Mouse (Mus musculus) liver, embryonic 14.5 days (tissue): ENCODE data around the gene Lcp1. TPM values are rescaled to one million over a fixed set of nuclear protein-coding genes. Genes with fewer than 3 reads are reported as not detected.

ENCODE experiments used
- ATAC-seq: fragments of 200-750 bp; cut with Nextera tagmentation; 2 replicates; pipeline ENCODE4 v1.8.0; 2017; ENCODE audit warnings: moderate number of reproducible peaks, mild to moderate bottlenecking, moderate library complexity; ENCODE audit not compliant: insufficient read depth
- DNase-seq, 3 experiments: peaks; one replicate each; pipeline ENCODE4 v3.0.0-alpha.2; 2012 to 2013; ENCODE audit warnings: low read depth in 3 of 3, low spot score in 3 of 3
- H3K27ac ChIP-seq: fragments of 300-500 bp; sonication (generic); 2 replicates; pipeline ENCODE4 v1.5.1; 2014; ENCODE audit warnings: moderate library complexity, mild to moderate bottlenecking, control low read depth, inconsistent platforms
- H3K27me3 ChIP-seq: fragments of 300-500 bp; sonication (generic); 2 replicates; pipeline ENCODE4 v1.6.1; 2014; ENCODE audit warnings: mild to moderate bottlenecking, low read length, moderate library complexity; ENCODE audit not compliant: control insufficient read depth, insufficient read depth
- H3K36me3 ChIP-seq: fragments of 300-500 bp; sonication (generic); replicated peaks from 2 replicates; pipeline ENCODE4 v1.6.1; 2014; ENCODE audit warnings: low read depth; ENCODE audit not compliant: control insufficient read depth, insufficient read depth
- H3K4me1 ChIP-seq, 2 experiments: fragments of 200-500 bp in 1 of 2; fragments of 300-500 bp in 1 of 2; sonication (generic) in 1 of 2; replicated peaks; 2 replicates each; pipeline ENCODE4 v1.6.1; 2012 to 2014; ENCODE audit warnings: antibody characterized with exemption in 1 of 2, inconsistent platforms in 1 of 2, low read length in 1 of 2; ENCODE audit not compliant: control insufficient read depth in 2 of 2, insufficient read depth in 2 of 2
- H3K4me2 ChIP-seq: fragments of 300-500 bp; sonication (generic); 2 replicates; pipeline ENCODE4 v1.6.1; 2014; ENCODE audit warnings: low read depth, mild to moderate bottlenecking, control low read depth, moderate library complexity
- H3K4me3 ChIP-seq, 2 experiments: fragments of 200-500 bp in 1 of 2; fragments of 300-500 bp in 1 of 2; sonication (generic) in 1 of 2; 2 replicates each; pipeline ENCODE4 v1.5.1; 2012 to 2014; ENCODE audit warnings: low read depth in 2 of 2, low read length in 2 of 2, mild to moderate bottlenecking in 2 of 2, control low read depth in 1 of 2, inconsistent platforms in 1 of 2, moderate library complexity in 1 of 2; ENCODE audit not compliant: insufficient read depth in 1 of 2
- H3K9ac ChIP-seq: fragments of 300-500 bp; sonication (generic); replicated peaks from 2 replicates; pipeline ENCODE4 v1.6.1; 2014; ENCODE audit warnings: mild to moderate bottlenecking, control low read depth, moderate library complexity
- H3K9me3 ChIP-seq: fragments of 300-500 bp; sonication (generic); 2 replicates; pipeline ENCODE4 v1.6.1; 2016; ENCODE audit warnings: low read length, mixed read lengths; ENCODE audit not compliant: control insufficient read depth
- CTCF ChIP-seq: IDR thresholded peaks from 2 replicates; pipeline ENCODE4 v1.5.1; 2016; ENCODE audit warnings: antibody characterized with exemption, low read depth, control low read depth
- EP300 ChIP-seq: IDR thresholded peaks from 2 replicates; pipeline ENCODE4 v1.6.1; 2016; ENCODE audit warnings: antibody characterized with exemption, low read depth
- WGBS: fragments of 180-500 bp; shearing (Covaris S2); extraction: QIAGEN DNeasy Blood & Tissue Kit; methylation state at CpG from one replicate; pipeline ENCODE4 v1.1.7; 2014; ENCODE audit not compliant: insufficient replicate concordance; 5-methylcytosine and 5-hydroxymethylcytosine counted together
- microRNA-seq: library from miRNA; unstranded; fragments of <30 nt; microRNA quantifications from one replicate; pipeline ENCODE4, GENCODE M21; 2016
- polyA plus RNA-seq, 2 experiments: library from polyadenylated mRNA; depleted of rRNA in 1 of 2; stranded (reverse) in 1 of 2; unstranded in 1 of 2; fragments of >200 nt; fragmentation: Nextera tagmentation in 1 of 2; extraction: Ambion mirVana in 1 of 2; gene quantifications; 2 replicates each; pipeline versions ENCODE4 v1.2.1 to v1.2.3; 2012 to 2014

Lcp1 gene
- polyA plus RNA-seq, 2 experiments, result 10.4 to 35.8 TPM

DNA sequence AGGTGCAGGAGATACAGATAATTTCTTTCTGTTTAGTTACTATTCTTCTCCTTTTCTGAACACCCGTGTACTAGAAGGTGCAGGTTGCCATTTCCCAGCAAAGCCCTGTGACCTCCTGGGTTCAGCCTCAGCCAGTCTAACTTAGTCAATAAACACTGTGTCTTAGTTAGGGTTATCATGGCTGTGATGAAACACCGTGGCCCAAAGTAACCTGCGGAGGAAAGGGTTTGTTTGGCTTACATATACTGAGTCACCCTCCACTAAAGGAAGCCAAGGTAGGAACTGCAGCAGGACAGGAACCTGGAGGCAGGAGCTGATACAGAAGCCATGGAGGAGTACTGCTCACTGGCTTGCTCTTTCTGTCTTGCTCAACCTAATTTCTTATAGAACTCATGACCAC lies 119.5 kb downstream of the Lcp1 start:
- H3K4me3 ChIP-seq, result no peak overlapping the region
- ATAC-seq (no peak), DNase-seq (no peak)
- no peaks in the 10 kb centered on the region for H3K9me3 ChIP-seq
- TF ChIP-seq CTCF, result no peak
- TF ChIP-seq EP300, result no peak
- no peaks in the 10 kb centered on the region for H3K36me3 ChIP-seq
- H3K4me1 ChIP-seq, result no peaks in the 10 kb centered on the region; a peak in 1 of 4 replicates
- no peak overlapping the region for H3K27ac ChIP-seq
- H3K27me3 ChIP-seq, result no peaks in the 10 kb centered on the region
- WGBS, result 66% methylated on average over 3 of the region's 3 CpGs
- H3K4me2 ChIP-seq, result no peak overlapping the region
- no peak overlapping the region for H3K9ac ChIP-seq

DNA sequence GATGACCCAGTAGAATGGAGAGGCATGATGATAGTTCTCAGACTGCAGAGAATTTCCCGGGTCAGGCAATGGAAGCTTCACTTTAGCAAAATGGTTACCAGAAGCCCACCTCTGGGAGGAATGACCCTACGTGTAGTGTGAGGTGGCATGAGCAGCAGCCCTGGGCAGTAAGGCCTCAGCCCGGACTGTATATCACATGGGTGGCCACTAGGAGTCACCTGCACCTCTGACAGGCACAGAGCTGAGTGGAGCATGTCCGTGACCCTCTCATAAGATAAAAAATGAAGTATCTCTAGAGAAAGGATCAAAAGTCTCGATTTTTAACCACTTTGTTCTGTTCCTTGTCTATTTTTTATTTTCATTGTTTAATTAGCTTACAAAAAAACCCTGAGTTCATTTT lies 125.6 kb downstream of the Lcp1 start:
- TF ChIP-seq CTCF, result peak; percentile 64
- no peak for TF ChIP-seq EP300
- ATAC-seq (no peak), DNase-seq (no peak)
- Histone ChIP-seq H3K4me2 (no peak overlapping the region), H3K9me3 (no peaks in the 10 kb centered on the region), H3K4me3 (no peak overlapping the region), H3K36me3 (no peaks in the 10 kb centered on the region), H3K9ac (no peak overlapping the region), H3K4me1 (no peaks in the 10 kb centered on the region), H3K27me3 (no peaks in the 10 kb centered on the region), H3K27ac (no peak overlapping the region)
- WGBS, result 30% methylated on average over 5 of the region's 5 CpGs

DNA sequence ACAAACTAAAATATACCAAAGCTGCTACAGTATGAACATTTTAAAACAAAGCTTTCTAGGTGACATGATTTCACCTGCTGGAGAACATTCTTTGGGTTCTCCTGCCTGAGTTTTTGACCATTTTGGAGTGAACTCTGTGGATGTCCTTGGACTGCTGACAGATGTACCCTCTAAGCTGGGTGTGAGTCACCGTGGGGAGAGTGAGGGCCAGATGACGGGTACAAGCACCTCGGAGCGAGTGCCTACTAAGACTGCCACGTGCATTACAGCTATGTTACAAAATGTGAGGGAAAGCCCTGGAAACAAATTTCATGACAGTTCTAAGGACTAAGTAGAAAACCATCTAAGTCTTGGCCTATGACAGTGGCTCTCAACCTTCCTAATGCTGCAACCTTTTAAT lies 138.6 kb downstream of the Lcp1 start:
- H3K4me1 ChIP-seq, result no peaks in the 10 kb centered on the region
- DNase-seq (no peak), ATAC-seq (no peak)
- H3K9ac ChIP-seq, result no peak overlapping the region
- no peak overlapping the region for H3K4me2 ChIP-seq
- no peaks in the 10 kb centered on the region for H3K9me3 ChIP-seq
- no peaks in the 10 kb centered on the region for H3K27me3 ChIP-seq
- H3K27ac ChIP-seq, result no peak overlapping the region
- H3K4me3 ChIP-seq, result no peak overlapping the region
- H3K36me3 ChIP-seq, result no peaks in the 10 kb centered on the region
- TF ChIP-seq CTCF, result no peak
- no peak for TF ChIP-seq EP300
- whole genome bisulfite sequencing, result 81% methylated on average over 5 of the region's 5 CpGs

DNA sequence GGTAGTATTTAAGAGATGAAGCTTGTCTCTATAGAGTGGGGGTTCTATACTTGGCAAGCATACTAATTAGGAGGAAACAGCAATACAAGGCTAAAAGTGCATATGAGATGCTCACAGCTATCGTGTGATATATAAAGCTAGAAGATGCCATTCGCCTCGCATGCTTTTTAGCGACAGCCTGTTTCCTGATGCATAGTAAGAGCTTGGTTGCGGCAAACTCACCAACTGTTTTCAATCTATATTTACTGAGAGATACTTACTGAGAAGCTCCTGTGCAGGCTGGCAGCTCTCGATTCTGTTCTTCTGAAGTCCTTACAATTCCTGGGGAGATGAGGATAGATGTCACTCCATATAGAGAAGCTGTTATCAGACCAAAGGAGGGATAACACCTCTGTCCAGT lies 148.8 kb downstream of the Lcp1 start:
- Histone ChIP-seq H3K4me1 (peaks cover 0 to 2% of the 10 kb centered on the region in 2 experiments; a peak in 1 of 4 replicates), H3K4me2 (no peak overlapping the region), H3K9ac (no peak overlapping the region), H3K9me3 (no peaks in the 10 kb centered on the region), H3K27me3 (no peaks in the 10 kb centered on the region), H3K4me3 (no peak overlapping the region), H3K36me3 (no peaks in the 10 kb centered on the region), H3K27ac (no peak overlapping the region)
- no peak for TF ChIP-seq CTCF
- TF ChIP-seq EP300, result no peak
- DNase-seq, result no peak
- 70% methylated on average over 6 of the region's 6 CpGs for WGBS
- ATAC-seq, result no peak

DNA sequence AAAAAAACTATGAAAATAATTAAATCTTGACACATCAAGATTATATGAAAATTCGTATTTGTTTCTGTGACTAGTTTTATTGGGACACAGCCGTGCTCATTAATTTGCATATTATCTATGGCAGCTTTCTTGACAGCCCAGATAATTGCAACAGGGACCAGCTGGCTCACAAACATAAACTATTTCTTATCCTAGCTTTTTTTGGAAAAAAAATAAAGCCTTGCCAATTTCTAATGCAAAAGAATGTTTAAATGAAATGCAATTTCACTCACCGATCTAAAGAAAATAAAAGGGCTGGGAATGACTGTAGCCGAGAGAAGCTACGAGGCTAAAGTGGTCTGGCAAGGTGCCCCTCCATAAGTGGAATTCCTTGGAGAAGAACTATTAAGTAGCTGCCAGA lies 149.5 kb downstream of the Lcp1 start:
- TF ChIP-seq EP300, result no peak
- H3K27ac ChIP-seq, result no peak overlapping the region
- no peaks in the 10 kb centered on the region for H3K9me3 ChIP-seq
- no peaks in the 10 kb centered on the region for H3K27me3 ChIP-seq
- no peak overlapping the region for H3K4me2 ChIP-seq
- no peaks in the 10 kb centered on the region for H3K36me3 ChIP-seq
- no peak overlapping the region for H3K9ac ChIP-seq
- 61% methylated on average over 5 of the region's 5 CpGs for WGBS
- peaks cover 3 to 4% of the 10 kb centered on the region in 2 experiments; a peak in 3 of 4 replicates for H3K4me1 ChIP-seq
- DNase-seq (no peak), ATAC-seq (no peak)
- H3K4me3 ChIP-seq, result no peak overlapping the region

Small RNAs within 50 kb of the gene (microRNA-seq; reads per million reads assigned to microRNA genes)
- gene Gm44482, result not detected

Other genes with a start within 250 kb of the Lcp1 start
- gene Lrch1, start 183.2 kb upstream of the Lcp1 start, polyA plus RNA-seq (2012; rRNA removed), result 2.7 and 2.8 TPM in 2 replicates
- 3.4 and 4.4 TPM in 2 replicates for gene Lrch1, start 183.2 kb upstream of the Lcp1 start, polyA plus RNA-seq (2014; fragmentation: Nextera tagmentation; extraction: Ambion mirVana)
- 0.12 and 0.21 TPM in 2 replicates for gene Rubcnl, start 115.1 kb upstream of the Lcp1 start, polyA plus RNA-seq (2012; rRNA removed)
- gene Rubcnl, start 115.1 kb upstream of the Lcp1 start, polyA plus RNA-seq (2014; fragmentation: Nextera tagmentation; extraction: Ambion mirVana), result 0.09 and 0.15 TPM in 2 replicates
- gene Lrrc63, start 220 bp upstream of the Lcp1 start, polyA plus RNA-seq (2012; rRNA removed), result 0.01 and 0.03 TPM in 2 replicates
- gene Lrrc63, start 220 bp upstream of the Lcp1 start, polyA plus RNA-seq (2014; fragmentation: Nextera tagmentation; extraction: Ambion mirVana), result 0.10 TPM in 1 of 2 replicates, not detected in the other
- 59.7 and 62.1 TPM in 2 replicates for gene Cpb2, start 111.2 kb downstream of the Lcp1 start, polyA plus RNA-seq (2012; rRNA removed)
- 93.5 and 106 TPM in 2 replicates for gene Cpb2, start 111.2 kb downstream of the Lcp1 start, polyA plus RNA-seq (2014; fragmentation: Nextera tagmentation; extraction: Ambion mirVana)
- gene Zc3h13, start 153.3 kb downstream of the Lcp1 start, polyA plus RNA-seq (2012; rRNA removed), result 5.2 and 8.1 TPM in 2 replicates
- 9.2 and 11.3 TPM in 2 replicates for gene Zc3h13, start 153.3 kb downstream of the Lcp1 start, polyA plus RNA-seq (2014; fragmentation: Nextera tagmentation; extraction: Ambion mirVana)